Mouse (Mus musculus): ENCODE measurements around the gene 1700028K03Rik.

DNA sequence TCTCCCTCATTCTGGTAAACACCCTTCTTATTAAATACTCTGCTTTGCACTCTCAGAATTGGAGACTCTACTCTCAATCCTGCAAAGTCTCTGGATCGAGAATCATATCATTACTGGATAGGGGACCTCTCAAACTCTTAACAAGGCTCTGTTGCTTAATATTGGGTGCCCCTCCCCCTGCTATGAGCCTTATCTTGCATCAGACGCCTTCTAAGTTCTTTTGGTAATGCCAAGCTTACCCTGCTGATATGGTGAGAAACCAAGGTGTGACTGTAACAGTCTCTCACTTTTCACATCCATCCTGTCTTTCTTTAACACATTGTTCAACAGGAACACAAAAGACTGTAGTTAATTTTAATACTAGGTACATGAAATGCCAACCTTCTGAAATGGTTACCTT lies 919 bp upstream of the 1700028K03Rik start:
- TF ChIP-seq POLR2A (IDR thresholded peaks at IDR 0.05; ENCODE audit: control insufficient read depth, extremely low read depth, insufficient read depth, low read length, poor library complexity) (no peak), CTCF (IDR thresholded peaks at IDR 0.05; ENCODE audit: borderline replicate concordance, control insufficient read depth, extremely low read depth, insufficient read depth, low read length, poor library complexity) (no peak)

All from thymus, adult 2 months (tissue).